In genomic region chr5:64218603-64218999, GRCm38 (mm10) we compare ENCODE assay signal across 17 mouse cellular contexts.
A peak's percentile ranks its signal among the peaks of the same experiment; 100 is the strongest.
DNase-seq lines count a peak whose midpoint lies in the region; ATAC-seq and TF ChIP-seq lines count a peak whose summit lies in the region.
"Had no signal": no experiment of that assay in that cellular context is flagged by ENCODE, and none has a peak within 500 bp of the region (broad histone marks: within the 10 kb centered on the region; RNA-seq: fewer than 3 reads in every experiment).

No protein-coding gene starts in this region.

- WGBS in kidney, postnatal 0 days: 55% methylated on average over 7 of the region's 7 CpGs
- 34% methylated on average over 7 of the region's 7 CpGs for WGBS in small intestine, adult 2 months

- H3K27me3 ChIP-seq in kidney, postnatal 0 days (ENCODE audit: insufficient read depth, low read length): no peaks in the 10 kb centered on the region
- no peaks in the 10 kb centered on the region for H3K27me3 ChIP-seq in CH12.LX (replicated peaks)
- no peaks in the 10 kb centered on the region for H3K27me3 ChIP-seq in small intestine, adult 2 months (ENCODE audit: control insufficient read depth, insufficient read depth, low read length)
- H3K27me3 ChIP-seq: embryonic facial prominence, embryonic 13.5 days; forebrain, embryonic 12.5 days; heart, embryonic 15.5 days had no signal

- no peak overlapping the region for H3K9ac ChIP-seq in kidney, postnatal 0 days (ENCODE audit: low read depth, low read length)
- H3K9ac ChIP-seq in CH12.LX (ENCODE audit: insufficient read depth, low read depth): no peak overlapping the region
- H3K9ac ChIP-seq: embryonic facial prominence, embryonic 13.5 days; forebrain, embryonic 12.5 days; heart, embryonic 15.5 days; liver, postnatal 0 days had no signal

- H3K9me3 ChIP-seq in kidney, postnatal 0 days (replicated peaks; ENCODE audit: low read length): no peaks in the 10 kb centered on the region; the same call in 1 of the 2 replicates
- H3K9me3 ChIP-seq in CH12.LX (replicated peaks; ENCODE audit: low read length): peaks cover 5% of the 10 kb centered on the region
- H3K9me3 ChIP-seq: embryonic facial prominence, embryonic 13.5 days; forebrain, embryonic 12.5 days; heart, embryonic 15.5 days; limb, embryonic 10.5 days had no signal

- no peak overlapping the region for H3K4me2 ChIP-seq in kidney, postnatal 0 days (ENCODE audit: low read length)
- no peak overlapping the region for H3K4me2 ChIP-seq in CH12.LX (ENCODE audit: insufficient read depth, low read depth, poor library complexity, severe bottlenecking)
- H3K4me2 ChIP-seq: embryonic facial prominence, embryonic 13.5 days; forebrain, embryonic 12.5 days; heart, embryonic 15.5 days had no signal

- dilution Hi-C loops in CH12.LX (cut with MboI; ENCODE audit: extremely low pct_ligation_motif_present, extremely low pct_unique_long_range_greater_than_20kb, low sequenced_read_pairs): no loop called here

- H3K4me1 ChIP-seq in kidney, postnatal 0 days (replicated peaks; ENCODE audit: insufficient read depth, low read length): peaks cover 18% of the 10 kb centered on the region
- peaks cover 15 to 38% of the 10 kb centered on the region in 2 experiments for H3K4me1 ChIP-seq in CH12.LX (ENCODE audit: control insufficient read depth in 1 of 2, insufficient read depth in 2 of 2)
- peaks cover 12% of the 10 kb centered on the region; the same call in 1 of the 2 replicates for H3K4me1 ChIP-seq in small intestine, adult 2 months (ENCODE audit: control insufficient read depth, insufficient read depth, insufficient read length, low read length)

- peak; percentile 36; the same call in 1 of the 2 replicates for ATAC-seq in kidney, postnatal 0 days (replicated peaks; ENCODE audit: low FRiP score, low read depth)
- ATAC-seq: hindbrain, postnatal 0 days had no signal

- no peak for TF ChIP-seq CTCF in kidney, postnatal 0 days (IDR thresholded peaks at IDR 0.05; ENCODE audit: low read depth)
- no peak for TF ChIP-seq CTCF in CH12.LX (conservative IDR thresholded peaks at IDR 0.05 in 1 of 2, IDR thresholded peaks at IDR 0.05 in 1 of 2; ENCODE audit: low read depth in 2 of 2, low read length in 2 of 2)
- no peak for TF ChIP-seq CTCF in small intestine, adult 2 months (IDR thresholded peaks at IDR 0.05; ENCODE audit: extremely low read depth, insufficient read length, insufficient replicate concordance, low read depth, low read length)

- intact Hi-C loops in heart, postnatal 25 days (cut with DNase I): no loop called here

- H3K27ac ChIP-seq in kidney, postnatal 0 days: 0 out of 2 replicates have a peak overlapping the region, but pooled peaks have one; percentile 31
- H3K27ac ChIP-seq in CH12.LX (ENCODE audit: insufficient read depth, low read depth): no peak overlapping the region
- H3K27ac ChIP-seq in small intestine, adult 2 months (ENCODE audit: insufficient read depth, low read depth, low read length): peak overlapping the region; percentile 63
- H3K27ac ChIP-seq: embryonic facial prominence, embryonic 13.5 days; forebrain, embryonic 12.5 days; heart, embryonic 15.5 days; hindbrain, postnatal 0 days; limb, embryonic 10.5 days had no signal

- H3K79me2 ChIP-seq in CH12.LX (replicated peaks; ENCODE audit: control insufficient read depth, extremely low read depth, insufficient read depth, poor library complexity, severe bottlenecking): no peaks in the 10 kb centered on the region; the same call in 1 of the 2 replicates

- in situ Hi-C loops in CH12.LX (cut with MboI; ENCODE audit: low pct_ligation_motif_present, low pct_unique_long_range_greater_than_20kb, low sequenced_read_pairs): no loop called here

- H3K4me3 ChIP-seq in kidney, postnatal 0 days (replicated peaks; ENCODE audit: low read depth, low read length): no peak overlapping the region
- H3K4me3 ChIP-seq in CH12.LX (replicated peaks in 1 of 3; ENCODE audit: low read depth in 2 of 3, low read length in 2 of 3, poor library complexity in 1 of 3): no peak overlapping the region
- H3K4me3 ChIP-seq in small intestine, adult 2 months (ENCODE audit: low read depth, low read length): no peak overlapping the region
- H3K4me3 ChIP-seq: embryonic facial prominence, embryonic 13.5 days; forebrain, embryonic 12.5 days; heart, embryonic 15.5 days; limb, embryonic 10.5 days had no signal

- TF ChIP-seq POLR2A in CH12.LX (IDR thresholded peaks at IDR 0.05; ENCODE audit: low read depth, low read length): no peak
- TF ChIP-seq POLR2A in small intestine, adult 2 months (IDR thresholded peaks at IDR 0.05; ENCODE audit: low read depth, low read length): no peak

- peak; percentile 66 for DNase-seq in heart, adult 11 months
- DNase-seq in heart, postnatal 25 days (ENCODE audit: low spot score): no peak
- no peak for DNase-seq in kidney, postnatal 0 days (ENCODE audit: low spot score)
- DNase-seq in kidney, postnatal 10 days: no peak
- DNase-seq in CH12.LX (ENCODE audit: extremely low read depth): no peak
- DNase-seq in cerebellum, postnatal 10 days: no peak
- DNase-seq: cerebellum, adult 9-10 months; heart, adult 18-20 months; lung, postnatal 14 days; midbrain, embryonic 14.5 days had no signal

- H3K36me3 ChIP-seq in kidney, postnatal 0 days (ENCODE audit: insufficient read depth, low read length): no peaks in the 10 kb centered on the region
- H3K36me3 ChIP-seq in CH12.LX (replicated peaks in 1 of 2; ENCODE audit: control insufficient read depth in 1 of 2, insufficient read depth in 1 of 2, low read length in 1 of 2): peaks cover 0 to 38% of the 10 kb centered on the region in 2 experiments
- H3K36me3 ChIP-seq in small intestine, adult 2 months (ENCODE audit: control insufficient read depth, insufficient read depth, low read length): no peaks in the 10 kb centered on the region
- H3K36me3 ChIP-seq: embryonic facial prominence, embryonic 13.5 days; forebrain, embryonic 12.5 days; heart, embryonic 15.5 days; limb, embryonic 10.5 days had no signal

- TF ChIP-seq EP300 in CH12.LX (IDR thresholded peaks at IDR 0.05; ENCODE audit: low read length): no peak

- no peak for TF ChIP-seq RAD21 in CH12.LX (IDR thresholded peaks at IDR 0.05; ENCODE audit: low read depth, low read length)

TF ChIP-seq in CH12.LX, 34 proteins besides CTCF, POLR2A, EP300 and RAD21:
- TF ChIP-seq RCOR1 (conservative IDR thresholded peaks at IDR 0.05; ENCODE audit: low read depth, low read length) (no peak), CHD2 (IDR thresholded peaks at IDR 0.05; ENCODE audit: low read length) (0 out of 2 replicates have a peak, but pooled peaks have one; percentile 2)
